Mouse (Mus musculus): ENCODE data around the gene Klk8.

The Klk8 gene

DNA sequence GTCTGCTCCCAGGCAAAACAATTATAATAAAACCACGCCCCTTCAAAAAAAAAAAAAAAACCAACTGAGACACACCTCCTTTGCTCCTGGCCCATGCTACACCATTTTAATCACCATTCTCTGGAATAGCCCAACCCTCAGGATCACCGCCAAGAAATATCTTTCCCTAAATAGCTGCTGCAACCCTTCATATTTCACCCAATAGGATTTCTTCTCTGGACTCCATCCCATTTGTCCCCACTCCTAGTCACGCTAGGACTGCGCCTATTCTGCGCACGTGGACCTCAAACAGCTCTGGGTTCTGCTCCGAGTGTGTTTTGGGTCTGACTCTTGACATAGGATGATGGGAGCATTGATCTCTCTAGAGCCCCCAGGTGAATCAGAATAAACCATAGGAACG is 1.0 kb upstream of the Klk8 start:
- DNase-seq: no peak

DNA sequence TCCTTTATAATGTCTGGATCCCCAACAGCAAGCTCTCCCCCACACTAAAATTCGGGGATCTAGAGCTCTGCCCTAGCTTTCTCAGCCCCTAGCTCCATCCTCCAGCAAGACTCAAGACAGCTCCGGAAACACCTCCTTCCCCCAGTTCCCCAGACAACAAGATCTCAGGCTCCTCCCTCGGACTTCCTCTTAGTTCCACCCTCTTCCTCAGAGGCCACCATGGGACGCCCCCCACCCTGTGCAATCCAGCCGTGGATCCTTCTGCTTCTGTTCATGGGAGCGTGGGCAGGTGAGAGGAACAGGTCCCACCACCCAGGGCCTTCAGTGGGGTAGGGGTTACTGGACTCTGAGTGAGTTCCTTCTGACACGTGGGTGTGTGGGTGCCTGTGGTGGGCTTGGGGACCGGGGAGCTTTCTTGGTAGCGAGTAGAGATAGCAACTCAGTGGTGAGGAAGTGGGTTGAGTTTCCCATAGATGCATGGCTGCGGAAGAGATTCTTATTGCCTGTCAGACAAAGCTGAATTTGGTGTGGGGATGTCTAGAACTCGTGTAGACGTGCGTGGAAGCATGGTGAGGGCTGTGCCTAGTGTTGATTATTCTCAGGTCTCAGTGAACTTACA is 576 bp downstream of the Klk8 start:
- DNase-seq: no peak

DNA sequence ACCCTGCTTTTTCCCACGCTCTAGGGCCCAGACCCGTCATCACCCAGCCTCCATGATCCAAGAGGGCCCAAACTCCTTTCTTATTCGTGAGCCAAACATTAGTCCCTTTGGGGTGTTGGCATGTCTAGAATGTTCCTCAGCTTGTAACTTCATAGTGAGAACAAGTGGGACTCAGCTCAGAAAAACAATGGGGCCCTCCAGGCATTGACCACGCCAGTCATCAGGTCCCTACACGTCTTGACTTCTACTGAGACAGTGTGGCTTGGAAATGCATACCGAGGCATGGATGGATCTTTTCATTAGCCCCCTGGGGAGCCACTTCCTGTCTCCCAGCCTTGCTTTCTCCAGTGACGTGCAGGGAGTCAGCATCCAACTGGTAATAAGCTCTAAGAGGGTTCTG is 2.5 kb downstream of the Klk8 start:
- no peak for DNase-seq

DNA sequence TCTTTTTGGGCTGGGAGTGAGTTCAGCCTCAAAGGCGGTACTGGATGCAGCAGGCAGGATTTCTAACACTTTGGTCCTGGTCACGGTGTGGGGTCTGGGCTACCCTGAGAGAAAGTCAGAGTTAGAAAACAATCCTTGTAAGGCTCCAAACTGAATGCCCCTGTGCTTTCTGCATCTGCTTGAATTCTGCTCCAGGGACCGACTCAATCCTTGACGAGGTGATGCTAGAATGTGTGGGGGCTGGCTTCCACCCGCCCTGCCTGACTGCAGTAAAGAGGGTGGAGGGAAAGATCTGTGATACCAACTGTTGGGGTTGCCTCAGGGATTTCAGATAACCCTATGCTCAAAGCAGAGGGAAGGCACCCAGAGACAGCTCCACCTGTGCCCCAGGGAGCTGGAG is 13.6 kb downstream of the Klk8 start, which contains the start of gene Klk7:
Gene Klk7 (plus strand): TSS at position 301 of the 400 bp plus-strand sequence.
- no peak for DNase-seq

DNA sequence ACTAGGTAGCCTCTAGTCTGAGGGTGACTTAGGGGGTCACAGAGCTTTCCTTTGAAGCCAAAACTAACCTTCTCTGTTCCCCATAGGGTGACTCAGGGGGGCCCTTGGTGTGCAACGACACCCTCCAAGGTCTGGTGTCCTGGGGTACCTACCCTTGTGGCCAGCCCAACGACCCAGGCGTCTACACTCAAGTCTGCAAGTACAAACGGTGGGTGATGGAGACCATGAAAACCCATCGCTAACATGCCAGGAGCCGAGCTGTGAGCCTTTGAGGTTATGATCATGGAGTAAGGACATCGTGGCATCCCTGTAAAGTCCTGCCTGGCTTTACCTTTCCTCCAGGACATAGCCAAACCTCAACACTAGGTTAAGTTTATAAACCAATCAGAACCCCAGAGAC is 17.8 kb downstream of the Klk8 start:
- DNase-seq: no peak

DNA sequence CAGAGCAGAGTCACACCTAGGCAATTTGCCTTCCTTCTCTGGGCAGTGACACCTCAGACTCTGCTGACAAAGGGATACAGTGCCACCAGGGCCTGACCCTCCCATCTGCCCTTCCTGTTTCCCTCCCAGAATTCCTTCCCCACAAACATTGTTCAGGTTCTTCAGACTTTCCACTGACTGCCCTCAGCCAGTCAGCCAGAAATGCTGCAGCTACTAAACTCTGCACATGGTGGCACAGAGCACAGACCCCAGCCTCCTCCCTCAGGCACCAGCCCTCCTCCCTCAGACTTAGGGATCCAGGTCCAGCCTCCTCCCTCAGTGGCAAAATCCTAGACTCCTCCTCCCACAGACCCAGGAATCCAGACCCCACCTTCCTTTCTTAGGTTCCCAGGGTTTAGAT is 19.4 kb downstream of the Klk8 start:
- no peak for DNase-seq

DNA sequence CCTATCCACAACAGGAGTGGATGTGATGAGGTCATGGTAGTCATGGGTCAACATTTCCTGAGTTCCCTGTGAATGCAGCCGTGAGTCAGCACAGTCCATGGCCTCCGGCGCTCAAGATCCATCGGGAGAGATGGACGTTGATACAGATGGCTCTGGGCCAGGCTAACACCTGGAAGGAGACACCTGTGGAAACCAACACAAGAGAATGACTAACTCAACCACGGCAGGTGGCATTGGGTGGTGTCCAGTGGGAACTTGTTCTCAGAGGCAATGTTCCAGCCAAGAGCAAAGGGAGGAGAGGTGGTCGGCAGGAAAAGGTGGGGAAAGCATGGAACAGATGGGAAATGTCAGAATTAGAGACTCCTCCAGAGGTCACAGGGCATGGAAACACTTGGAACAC is 24.2 kb downstream of the Klk8 start:
- no peak for DNase-seq

DNA sequence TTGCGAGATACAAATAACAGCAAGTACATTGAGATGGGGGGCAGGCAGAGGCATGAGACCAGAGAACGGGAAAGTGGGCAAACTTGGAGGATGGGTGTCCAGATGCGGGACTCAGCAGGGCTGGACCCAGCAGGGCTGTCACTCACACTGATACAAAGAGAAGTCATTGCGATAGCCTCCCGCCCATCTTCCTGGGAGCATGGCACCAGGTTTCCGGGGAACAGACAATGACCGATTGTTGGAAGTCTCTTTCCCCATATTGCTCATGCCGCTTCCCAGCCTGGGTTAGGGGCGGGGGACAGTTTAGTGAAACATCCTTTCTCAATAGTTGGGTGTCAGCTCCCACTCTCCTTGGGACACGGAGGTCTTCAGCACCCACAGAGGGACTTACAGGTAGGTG is 26.8 kb downstream of the Klk8 start, which contains the start of gene Klk6:
Gene Klk6 (plus strand): TSS at position 301 of the 400 bp plus-strand sequence.
- DNase-seq: no peak

DNA sequence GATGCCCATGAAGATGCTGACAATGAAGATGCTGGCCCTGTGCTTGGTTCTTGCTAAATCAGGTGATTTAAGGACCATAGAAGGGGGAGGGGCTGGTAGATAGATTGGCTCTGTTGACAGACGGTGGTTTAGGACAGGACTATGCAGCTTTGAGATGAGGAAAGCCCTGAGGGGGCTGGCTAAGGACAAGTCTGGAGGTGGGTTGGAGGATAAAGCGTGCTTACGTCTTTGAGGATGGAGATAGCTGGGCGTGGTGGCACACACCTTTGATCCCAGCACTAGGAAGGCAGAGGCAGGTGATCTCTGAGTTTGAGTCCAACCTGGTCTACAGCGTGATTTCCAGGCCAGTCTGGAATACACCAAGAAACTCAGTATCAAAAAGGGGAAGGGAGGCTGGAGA is 28.7 kb downstream of the Klk8 start:
- no peak for DNase-seq

DNA sequence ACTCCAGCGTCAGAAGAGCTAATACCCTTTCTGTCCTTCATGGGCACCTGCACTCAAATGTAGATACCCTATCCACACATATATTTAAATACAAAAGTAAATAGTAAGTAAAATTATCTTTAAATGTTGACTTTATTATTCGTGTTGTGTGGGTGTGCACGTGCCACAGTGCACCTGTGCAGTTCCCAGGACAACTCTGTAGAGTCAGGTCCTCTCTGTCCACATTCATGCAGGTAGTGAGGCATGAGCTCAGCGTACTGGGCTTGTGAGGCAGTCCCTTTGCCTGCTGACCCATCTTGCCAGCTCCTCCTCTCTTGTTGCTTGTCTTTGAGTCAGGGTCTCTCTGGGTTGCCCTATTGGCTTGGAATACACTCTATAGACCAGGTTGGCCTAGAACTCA is 30.3 kb downstream of the Klk8 start:
- no peak for DNase-seq

DNA sequence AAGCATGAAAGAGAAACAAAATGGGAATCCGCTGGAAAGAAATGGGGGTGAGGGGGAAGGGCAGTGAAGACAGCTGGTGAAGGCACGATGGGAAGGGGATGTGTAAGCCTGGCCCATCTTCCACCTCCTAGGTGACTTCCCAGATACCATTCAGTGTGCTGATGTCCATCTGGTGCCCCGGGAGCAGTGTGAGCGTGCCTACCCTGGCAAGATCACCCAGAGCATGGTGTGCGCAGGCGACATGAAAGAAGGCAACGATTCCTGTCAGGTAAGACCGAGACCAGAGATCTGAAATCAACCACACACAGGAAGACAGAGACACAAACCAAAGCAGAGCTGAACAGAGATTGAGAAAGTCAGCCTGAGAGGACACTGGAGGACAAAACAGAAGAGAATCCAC is 31.6 kb downstream of the Klk8 start:
- DNase-seq: no peak

DNA sequence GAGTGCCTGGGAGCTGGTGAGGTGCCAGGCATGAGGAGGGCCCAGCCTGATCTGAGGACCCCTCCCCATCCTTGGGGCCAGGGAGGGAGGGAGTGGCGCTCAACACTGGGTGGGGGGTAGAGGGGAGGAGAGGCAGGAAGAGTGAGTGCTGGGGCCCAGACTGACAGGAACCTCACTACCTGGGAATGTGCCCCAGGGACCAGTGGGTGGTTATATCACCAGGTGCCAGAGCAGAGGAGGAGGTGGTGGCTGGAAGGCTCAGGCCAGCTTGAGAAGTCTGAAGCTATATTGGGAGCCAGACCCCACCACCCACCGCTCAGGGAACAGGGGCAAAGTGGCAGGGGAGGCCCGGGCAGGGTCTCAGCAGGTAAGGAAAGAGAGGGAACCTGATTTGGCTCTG is 44.3 kb downstream of the Klk8 start, which contains the start of gene Klk5:
Gene Klk5 (plus strand): TSS at position 271 of the 400 bp plus-strand sequence.
- DNase-seq: no peak

DNA sequence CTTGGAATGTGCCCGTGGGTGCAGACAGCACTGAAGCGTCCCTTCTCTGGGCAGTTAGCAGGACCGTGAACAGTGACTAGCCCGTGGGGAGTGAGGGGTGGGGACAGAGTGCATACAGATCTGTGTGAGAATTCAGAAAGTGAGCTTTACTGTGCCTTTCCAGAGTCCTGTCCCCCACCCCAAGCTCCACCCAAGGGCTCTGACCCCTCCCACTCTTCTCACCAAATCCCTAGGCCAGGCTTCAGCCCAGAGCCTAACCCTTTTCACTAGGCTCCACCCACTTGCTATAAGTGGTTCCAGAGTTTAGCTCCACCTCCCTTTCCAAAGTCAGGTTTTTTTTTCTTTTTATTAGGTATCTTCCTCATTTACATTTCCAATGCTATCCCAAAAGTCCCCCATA is 46.4 kb downstream of the Klk8 start:
- DNase-seq: no peak

DNA sequence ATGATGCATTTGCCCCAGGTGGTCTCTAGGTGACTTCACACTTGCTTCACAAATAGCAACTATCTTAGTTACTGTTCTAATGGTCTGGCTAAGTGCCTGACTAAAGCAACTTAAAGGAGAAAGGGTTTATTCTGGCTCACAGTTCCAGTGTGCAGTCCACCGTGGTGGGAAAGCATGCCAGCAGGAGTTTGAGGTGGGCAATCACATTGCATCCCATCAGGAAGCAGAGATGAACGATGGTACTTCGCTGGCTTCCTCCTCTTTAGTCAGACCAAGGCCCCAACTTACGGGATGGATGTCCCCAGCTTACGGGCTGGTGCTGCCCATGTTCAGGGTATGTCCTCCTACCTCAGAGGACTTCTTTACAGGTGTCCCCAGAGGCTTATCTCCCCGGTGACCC is 54.2 kb downstream of the Klk8 start:
- no peak for DNase-seq

Data from kidney, adult 18-20 months (tissue).